8 mouse cellular contexts compared by ENCODE assay signal in the genomic region with DNA sequence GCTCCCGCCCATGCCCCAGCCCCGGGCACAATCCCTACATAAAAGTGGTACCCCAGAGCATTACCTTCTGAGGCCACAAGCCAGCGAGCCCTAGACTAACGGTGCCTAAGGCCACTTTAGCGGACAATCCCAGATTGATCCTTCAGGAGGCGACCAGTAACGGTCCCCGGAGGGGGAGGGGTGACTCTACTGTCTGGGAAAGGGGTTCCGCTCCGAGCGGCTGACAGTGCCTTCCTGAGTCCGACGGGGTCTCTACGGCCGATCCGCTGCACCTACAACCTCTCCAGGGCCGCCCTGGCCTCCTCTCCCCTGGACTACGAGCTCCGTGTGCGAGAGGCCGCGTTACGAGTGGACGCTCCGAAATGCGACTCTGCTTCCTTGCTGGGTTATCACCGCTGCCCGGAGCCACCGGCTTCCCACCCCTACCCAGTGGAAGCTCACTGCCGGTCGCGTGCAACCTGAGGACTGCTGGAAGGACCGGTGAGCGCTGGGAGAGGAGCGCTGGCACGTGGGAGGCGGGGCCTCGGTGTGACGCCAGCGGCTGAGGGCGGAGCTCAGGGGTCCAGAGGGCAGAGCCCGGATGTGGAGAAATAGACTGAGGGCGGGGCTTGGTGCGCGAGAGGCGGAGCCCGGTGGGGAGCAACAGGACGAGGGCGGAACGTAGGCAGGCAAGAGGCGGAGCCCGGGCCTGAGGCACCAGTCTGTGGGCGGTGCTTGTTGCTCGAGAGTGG. TPM values are rescaled to one million over a fixed set of nuclear protein-coding genes. Genes with fewer than 3 reads are reported as not detected.
DNase-seq lines count a peak whose midpoint lies in the region; ATAC-seq lines count a peak whose summit lies in the region.

No protein-coding gene starts in this region.

- peak; percentile 100 for DNase-seq in adipocyte (ENCODE audit: low spot score)
- DNase-seq in embryo, embryonic 10 days (ENCODE audit: low spot score): peak; percentile 98
- peak; percentile 99 for DNase-seq in gastrocnemius, postnatal 10 days
- DNase-seq in induced T-regulatory cell, adult 2 months (ENCODE audit: low read depth): peak; percentile 96
- peak; percentile 95 to 98 for DNase-seq in left cerebral cortex, adult 9 months (ENCODE audit: low spot score in 2 of 2)
- peak; percentile 97 for DNase-seq in right cerebral cortex, postnatal 14 days
- peak; percentile 99 to 100 for DNase-seq in urinary bladder, postnatal 36 days (ENCODE audit: low spot score in 2 of 2)

- ATAC-seq in megakaryocyte progenitor cell, adult 5-6 weeks (replicated peaks; ENCODE audit: poor library complexity): peak; percentile 98

RNA-seq across cellular contexts. Expression of a gene that starts 56.9 kb away (rescaled TPM):
- total RNA-seq in gastrocnemius, postnatal 10 days (2021): 100 to 1,000 TPM; 109 to 119 TPM
- total RNA-seq in megakaryocyte progenitor cell, adult 5-6 weeks (2015): 0.71 and 2.7 TPM in 2 replicates
- total RNA-seq in megakaryocyte progenitor cell, adult 5-6 weeks (2017): 2.8 and 4.4 TPM in 2 replicates

Comparison
In these comparisons a context has a peak if more than half of its experiments do, and no peak if none do; other contexts are left out.
1. Peak in every context shown above with its lines: DNase-seq and ATAC-seq.
2. RNA of a gene that starts 56.9 kb away (total RNA-seq): 109 to 119 TPM in gastrocnemius, postnatal 10 days; 0.71 to 4.4 TPM in megakaryocyte progenitor cell, adult 5-6 weeks; every median in the first group is over 10 times any median in the second.